Mouse (Mus musculus) liver, postnatal 0 days (tissue): ENCODE data around the gene Ficd.

Source experiments
- CTCF ChIP-seq: sonication (generic); IDR thresholded peaks from 2 replicates; pipeline ENCODE4 v1.5.1; 2016; ENCODE audit warnings: antibody characterized with exemption, low read depth
- EP300 ChIP-seq: IDR thresholded peaks from 2 replicates; pipeline ENCODE4 v1.6.1; 2016; ENCODE audit warnings: antibody characterized with exemption, low read depth, mild to moderate bottlenecking

DNA sequence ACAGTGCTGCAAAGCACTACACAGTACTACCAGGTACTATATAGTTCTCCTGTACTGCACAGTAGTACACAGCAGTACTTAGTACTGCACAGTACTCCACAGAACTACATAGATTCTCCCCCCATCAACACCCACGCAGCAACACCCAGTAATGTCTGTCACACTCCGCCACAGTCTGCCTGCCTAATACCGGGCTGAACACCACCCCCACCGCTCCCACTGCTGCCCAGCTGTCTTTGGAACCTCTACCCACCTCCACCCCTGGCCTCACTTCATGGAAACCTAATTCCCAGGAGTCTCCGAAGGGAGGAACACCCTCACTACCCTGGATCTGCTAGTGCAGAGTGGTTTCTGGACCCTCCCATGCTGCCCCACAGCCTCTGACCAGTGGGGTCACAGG lies 45.2 kb downstream of the Ficd start:
- no peak for TF ChIP-seq CTCF
- no peak for TF ChIP-seq EP300
